Comparison of ENCODE assay signal across 15 mouse cellular contexts in the genomic region with DNA sequence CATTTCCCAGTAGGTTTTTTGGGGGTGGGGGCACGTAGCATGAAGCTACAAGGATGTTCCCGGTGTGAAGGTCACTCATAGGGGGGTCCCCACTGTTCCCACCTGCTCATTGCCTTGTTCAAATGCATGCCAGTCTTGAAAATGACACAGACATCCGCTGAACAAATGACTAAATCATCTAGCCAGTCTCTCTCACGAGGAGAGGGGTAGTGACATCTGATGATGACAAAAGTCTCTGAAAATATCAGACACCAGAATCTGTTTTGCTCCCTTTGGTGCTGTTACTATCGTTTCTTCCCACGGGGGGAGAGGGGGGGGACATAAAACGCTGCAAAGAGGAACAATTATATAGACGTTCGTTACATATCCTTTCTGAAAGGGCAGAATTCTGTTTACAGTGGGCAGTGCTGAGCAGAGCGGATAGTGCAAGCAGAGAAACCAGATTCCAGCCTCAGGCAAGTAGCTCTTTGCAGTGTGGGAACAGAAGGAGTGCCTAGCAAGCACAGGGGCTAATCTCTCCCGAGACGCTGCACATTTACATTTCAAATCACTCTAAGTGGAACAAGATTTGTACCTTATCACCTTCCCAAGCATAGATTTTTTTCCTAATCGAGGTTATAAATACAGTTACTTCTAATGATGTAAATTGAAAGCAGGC.
DNase-seq lines count a peak whose midpoint lies in the region; ATAC-seq lines count a peak whose summit lies in the region.
"Had no signal": no experiment of that assay in that cellular context is flagged by ENCODE, and none has a peak within 500 bp of the region (broad histone marks: within the 10 kb centered on the region; RNA-seq: fewer than 3 reads in every experiment).

No protein-coding gene starts in this region.

- H3K36me3 ChIP-seq in forebrain, embryonic 13.5 days (ENCODE audit: poor library complexity, severe bottlenecking): no peaks in the 10 kb centered on the region
- H3K36me3 ChIP-seq in midbrain, embryonic 12.5 days: no peaks in the 10 kb centered on the region
- H3K36me3 ChIP-seq: lung, embryonic 15.5 days had no signal

- 0 out of 2 replicates have a peak, but pooled peaks have one; percentile 56 for ATAC-seq in cerebellum, adult (ENCODE audit: insufficient number of reproducible peaks, low FRiP score, low TSS enrichment)
- ATAC-seq in forebrain, embryonic 13.5 days: peak; percentile 68; the same call in 1 of the 2 replicates
- peak; percentile 92 for ATAC-seq in midbrain, embryonic 12.5 days (ENCODE audit: low FRiP score, low read depth)
- ATAC-seq in activated CD4-positive, CD25-positive, alpha-beta regulatory T cell, adult 4 months: no peak
- ATAC-seq: intestine, postnatal 0 days had no signal

- H3K27ac ChIP-seq in forebrain, embryonic 13.5 days: peak overlapping the region; percentile 31; the same call in 1 of the 2 replicates
- peak overlapping the region; percentile 75 for H3K27ac ChIP-seq in midbrain, embryonic 12.5 days (replicated peaks)
- H3K27ac ChIP-seq: left cerebral cortex, adult 2 months; lung, embryonic 15.5 days had no signal

- H3K27me3 ChIP-seq in forebrain, embryonic 13.5 days: no peaks in the 10 kb centered on the region
- H3K27me3 ChIP-seq in midbrain, embryonic 12.5 days: no peaks in the 10 kb centered on the region
- H3K27me3 ChIP-seq: lung, embryonic 15.5 days had no signal

- H3K9me3 ChIP-seq in forebrain, embryonic 13.5 days (replicated peaks): no peaks in the 10 kb centered on the region
- H3K9me3 ChIP-seq in midbrain, embryonic 12.5 days: no peaks in the 10 kb centered on the region
- H3K9me3 ChIP-seq: lung, embryonic 15.5 days had no signal

- peaks cover 16% of the 10 kb centered on the region for H3K4me1 ChIP-seq in forebrain, embryonic 13.5 days
- peaks cover 12% of the 10 kb centered on the region; the same call in 1 of the 2 replicates for H3K4me1 ChIP-seq in midbrain, embryonic 12.5 days
- H3K4me1 ChIP-seq: lung, embryonic 15.5 days had no signal

- H3K4me3 ChIP-seq in forebrain, embryonic 13.5 days: no peak overlapping the region
- no peak overlapping the region for H3K4me3 ChIP-seq in midbrain, embryonic 12.5 days
- H3K4me3 ChIP-seq: left cerebral cortex, adult 2 months; lung, embryonic 15.5 days had no signal

- no peak overlapping the region for H3K9ac ChIP-seq in forebrain, embryonic 13.5 days
- 0 out of 2 replicates have a peak overlapping the region, but pooled peaks have one; percentile 1 for H3K9ac ChIP-seq in midbrain, embryonic 12.5 days (replicated peaks)
- H3K9ac ChIP-seq: lung, embryonic 15.5 days had no signal

- H3K4me2 ChIP-seq in forebrain, embryonic 13.5 days: peak overlapping the region; percentile 24; the same call in 1 of the 2 replicates
- peak overlapping the region; percentile 35 for H3K4me2 ChIP-seq in midbrain, embryonic 12.5 days (replicated peaks)
- H3K4me2 ChIP-seq: heart, embryonic 11.5 days; lung, embryonic 15.5 days had no signal

- no peak for DNase-seq in cerebellum, postnatal 25 days
- peak; percentile 3 for DNase-seq in ES-CJ7 (ENCODE audit: low read depth, low spot score)
- DNase-seq in spleen, adult 12 weeks (ENCODE audit: low spot score): no peak
- no peak for DNase-seq in right cerebral cortex, postnatal 10 days (ENCODE audit: low spot score in 2 of 2)
- DNase-seq: adrenal gland, adult 2 months; cerebellum, adult 2 months; thymus, postnatal 36 days had no signal

- WGBS in forebrain, embryonic 13.5 days: 36% methylated on average over 13 of the region's 13 CpGs
- 32% methylated on average over 13 of the region's 13 CpGs for WGBS in midbrain, embryonic 12.5 days
